Mouse (Mus musculus): Measurements from ENCODE around the gene Cpm. TPM values are rescaled to one million over a fixed set of nuclear protein-coding genes. Genes with fewer than 3 reads are reported as not detected.

The Cpm gene
- polyA plus RNA-seq, 1 experiment, result 0.07 TPM

DNA sequence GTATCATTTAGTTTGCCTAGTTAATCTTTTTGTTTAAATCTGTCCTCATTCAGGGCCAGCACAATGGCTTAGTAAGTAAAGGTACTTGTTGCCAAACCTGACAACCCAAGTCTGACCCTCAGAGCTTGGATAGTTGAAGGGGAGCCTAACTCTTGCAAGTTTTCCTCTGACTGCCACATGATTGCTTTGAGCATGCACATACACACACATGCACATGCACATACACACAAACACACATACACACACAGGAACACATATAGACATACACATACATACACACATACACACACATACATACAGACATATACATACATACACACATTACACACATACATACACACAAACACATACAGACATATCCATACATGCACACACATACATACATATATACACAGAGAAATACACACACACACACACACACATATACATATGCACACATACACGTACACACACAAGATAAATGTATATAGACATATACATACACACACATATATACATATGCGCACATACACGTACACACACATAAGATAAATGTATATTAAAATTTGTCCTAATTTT, 95.6 kb downstream of the Cpm start:
- Histone ChIP-seq H3ac (ENCODE audit: control insufficient read depth, insufficient read length) (no peak overlapping the region), H3K4me3 (no peak overlapping the region), H3K4me2 (ENCODE audit: low read depth) (no peak overlapping the region), H3K36me3 (ENCODE audit: control insufficient read depth, insufficient read depth) (no peaks in the 10 kb centered on the region), H3K27me3 (ENCODE audit: control insufficient read depth, insufficient read depth, insufficient read length) (no peaks in the 10 kb centered on the region), H3K79me2 (ENCODE audit: control insufficient read depth, insufficient read depth) (no peaks in the 10 kb centered on the region)
- TF ChIP-seq MYOG (IDR thresholded peaks at IDR 0.05; ENCODE audit: control insufficient read depth in 1 of 3, insufficient read depth in 1 of 3, insufficient read length in 2 of 3, low read depth in 2 of 3) (no peak), REST (IDR thresholded peaks at IDR 0.05; ENCODE audit: insufficient read depth, insufficient read length) (no peak), TCF12 (IDR thresholded peaks at IDR 0.05; ENCODE audit: insufficient read depth, poor library complexity, severe bottlenecking) (no peak), POLR2A (IDR thresholded peaks at IDR 0.05; ENCODE audit: insufficient read length, low read depth) (no peak), USF1 (IDR thresholded peaks at IDR 0.05; ENCODE audit: low read depth) (no peak)

GRCm38 (mm10) chr10:117725671-117726070, 96.4 kb downstream of the Cpm start:
- Histone ChIP-seq H3ac (ENCODE audit: control insufficient read depth, insufficient read length) (no peak overlapping the region), H3K4me2 (ENCODE audit: low read depth) (no peak overlapping the region), H3K79me2 (ENCODE audit: control insufficient read depth, insufficient read depth) (no peaks in the 10 kb centered on the region), H3K36me3 (ENCODE audit: control insufficient read depth, insufficient read depth) (no peaks in the 10 kb centered on the region), H3K27me3 (ENCODE audit: control insufficient read depth, insufficient read depth, insufficient read length) (no peaks in the 10 kb centered on the region), H3K4me3 (no peak overlapping the region)
- TF ChIP-seq MYOG (IDR thresholded peaks at IDR 0.05; ENCODE audit: control insufficient read depth in 1 of 3, insufficient read depth in 1 of 3, insufficient read length in 2 of 3, low read depth in 2 of 3), result no peak
- no peak for TF ChIP-seq REST (IDR thresholded peaks at IDR 0.05; ENCODE audit: insufficient read depth, insufficient read length)
- no peak for TF ChIP-seq POLR2AphosphoS2 (IDR thresholded peaks at IDR 0.05; ENCODE audit: insufficient read length, low read depth)
- TF ChIP-seq MAX (IDR thresholded peaks at IDR 0.05; ENCODE audit: low read depth), result no peak
- no peak for TF ChIP-seq E2F4 (IDR thresholded peaks at IDR 0.05; ENCODE audit: insufficient read depth)
- no peak for TF ChIP-seq CEBPB (IDR thresholded peaks at IDR 0.05; ENCODE audit: insufficient read depth, poor library complexity, severe bottlenecking)
- TF ChIP-seq MYOD1 (IDR thresholded peaks at IDR 0.05; ENCODE audit: control insufficient read depth in 1 of 3, insufficient read length in 2 of 3, low read depth in 2 of 3), result no peak
- no peak for TF ChIP-seq USF1 (IDR thresholded peaks at IDR 0.05; ENCODE audit: low read depth)
- TF ChIP-seq SRF (IDR thresholded peaks at IDR 0.05; ENCODE audit: control insufficient read depth, insufficient read length, low read depth), result no peak

DNA sequence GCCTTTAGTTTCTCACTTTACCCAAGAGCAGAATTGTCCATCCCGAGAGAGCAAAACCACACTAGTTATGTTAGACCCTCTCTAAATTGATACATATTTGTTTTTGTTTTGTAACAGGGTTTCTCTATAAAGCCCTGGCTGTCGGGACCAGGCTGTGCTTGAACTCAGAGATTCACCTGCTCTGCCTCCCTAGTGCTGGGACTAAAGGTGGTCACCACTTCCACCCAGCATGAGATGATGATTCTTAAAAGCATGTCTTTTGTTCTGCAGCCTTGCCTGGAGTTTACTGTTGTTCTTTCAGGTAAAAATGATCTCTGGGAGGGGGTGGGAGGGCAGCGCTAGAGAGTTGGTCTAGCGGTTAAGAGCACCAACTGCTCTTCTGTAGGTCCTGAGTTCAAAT, 97.0 kb downstream of the Cpm start:
- Histone ChIP-seq H3ac (ENCODE audit: control insufficient read depth, insufficient read length) (no peak overlapping the region), H3K4me3 (no peak overlapping the region), H3K36me3 (ENCODE audit: control insufficient read depth, insufficient read depth) (no peaks in the 10 kb centered on the region), H3K79me2 (ENCODE audit: control insufficient read depth, insufficient read depth) (no peaks in the 10 kb centered on the region), H3K27me3 (ENCODE audit: control insufficient read depth, insufficient read depth, insufficient read length) (no peaks in the 10 kb centered on the region), H3K4me2 (ENCODE audit: low read depth) (no peak overlapping the region)
- TF ChIP-seq TCF3 (IDR thresholded peaks at IDR 0.05; ENCODE audit: insufficient read length, low read depth) (no peak), POLR2A (IDR thresholded peaks at IDR 0.05; ENCODE audit: insufficient read length, low read depth) (no peak), MYOG (IDR thresholded peaks at IDR 0.05; ENCODE audit: control insufficient read depth in 1 of 3, insufficient read depth in 1 of 3, insufficient read length in 2 of 3, low read depth in 2 of 3) (no peak), E2F4 (IDR thresholded peaks at IDR 0.05; ENCODE audit: insufficient read depth) (no peak)

DNA sequence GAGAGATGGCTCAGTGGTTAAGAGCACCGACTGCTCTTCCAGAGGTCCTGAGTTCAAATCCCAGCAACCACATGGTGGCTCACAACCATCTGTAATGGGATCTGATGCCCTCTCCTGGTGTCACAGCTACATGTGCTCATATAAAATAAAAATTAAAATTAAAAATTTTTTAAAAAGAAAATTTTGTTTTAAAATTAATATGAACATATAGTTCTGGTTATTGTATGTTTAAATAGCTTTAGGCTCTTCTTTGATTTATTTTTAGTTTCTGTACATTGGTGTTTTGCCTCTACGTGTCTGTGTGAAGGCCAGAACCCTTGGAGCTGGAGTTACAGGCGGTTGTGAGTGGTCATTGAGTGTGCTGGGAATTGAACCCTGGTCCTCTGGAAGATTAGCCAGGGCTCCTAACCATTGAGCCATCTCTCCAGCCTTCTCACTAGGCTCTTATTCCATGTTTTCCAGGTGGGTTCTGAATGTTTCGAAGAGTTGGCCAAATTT, 97.6 kb downstream of the Cpm start:
- Histone ChIP-seq H3K4me3 (no peak overlapping the region), H3K36me3 (ENCODE audit: control insufficient read depth, insufficient read depth) (no peaks in the 10 kb centered on the region), H3ac (ENCODE audit: control insufficient read depth, insufficient read length) (no peak overlapping the region), H3K4me2 (ENCODE audit: low read depth) (no peak overlapping the region), H3K79me2 (ENCODE audit: control insufficient read depth, insufficient read depth) (no peaks in the 10 kb centered on the region), H3K27me3 (ENCODE audit: control insufficient read depth, insufficient read depth, insufficient read length) (no peaks in the 10 kb centered on the region)
- TF ChIP-seq TCF12 (IDR thresholded peaks at IDR 0.05; ENCODE audit: insufficient read depth, poor library complexity, severe bottlenecking) (no peak), POLR2AphosphoS2 (IDR thresholded peaks at IDR 0.05; ENCODE audit: insufficient read length, low read depth) (no peak), MAX (IDR thresholded peaks at IDR 0.05; ENCODE audit: low read depth) (no peak), SRF (IDR thresholded peaks at IDR 0.05; ENCODE audit: control insufficient read depth, insufficient read length, low read depth) (no peak), CEBPB (IDR thresholded peaks at IDR 0.05; ENCODE audit: insufficient read depth, poor library complexity, severe bottlenecking) (no peak)

DNA sequence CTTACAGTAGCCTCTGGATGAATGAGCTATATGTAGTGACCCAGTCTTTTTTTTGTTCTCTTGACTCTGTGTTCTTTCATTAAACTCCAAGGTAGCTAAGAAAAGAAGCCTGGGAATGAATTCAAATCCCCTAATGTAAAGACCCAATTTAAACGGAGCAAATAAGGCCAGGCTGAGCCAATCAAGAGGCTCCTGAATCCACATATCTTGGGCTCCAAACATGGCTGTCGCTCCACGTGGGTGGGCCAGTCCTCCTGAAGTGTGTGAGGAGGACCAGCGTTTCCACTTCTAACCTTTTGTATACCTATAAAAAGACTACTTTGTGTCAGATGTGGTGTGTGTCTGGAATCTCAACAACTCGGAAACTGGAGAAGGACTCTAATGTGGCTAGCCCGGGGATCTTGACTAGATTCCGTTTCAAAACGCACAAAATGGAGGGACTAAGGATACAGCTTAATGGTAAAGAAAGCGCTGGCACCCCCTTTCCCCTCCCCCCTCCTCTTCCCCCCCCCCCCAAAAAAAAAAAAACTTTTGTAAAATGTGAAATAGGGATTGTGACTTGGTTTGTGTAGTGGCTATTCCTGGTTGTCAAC, 98.3 kb downstream of the Cpm start:
- TF ChIP-seq MYOG (IDR thresholded peaks at IDR 0.05; ENCODE audit: control insufficient read depth in 1 of 3, insufficient read depth in 1 of 3, insufficient read length in 2 of 3, low read depth in 2 of 3) (no peak), E2F4 (IDR thresholded peaks at IDR 0.05; ENCODE audit: insufficient read depth) (no peak), MAX (IDR thresholded peaks at IDR 0.05; ENCODE audit: low read depth) (no peak), SRF (IDR thresholded peaks at IDR 0.05; ENCODE audit: control insufficient read depth, insufficient read length, low read depth) (no peak)
- H3K36me3 ChIP-seq (ENCODE audit: control insufficient read depth, insufficient read depth), result no peaks in the 10 kb centered on the region
- H3K4me2 ChIP-seq (ENCODE audit: low read depth), result no peak overlapping the region
- no peaks in the 10 kb centered on the region for H3K27me3 ChIP-seq (ENCODE audit: control insufficient read depth, insufficient read depth, insufficient read length)
- no peak overlapping the region for H3ac ChIP-seq (ENCODE audit: control insufficient read depth, insufficient read length)
- no peaks in the 10 kb centered on the region for H3K79me2 ChIP-seq (ENCODE audit: control insufficient read depth, insufficient read depth)
- H3K4me3 ChIP-seq, result no peak overlapping the region
